Mouse (Mus musculus): ENCODE results near the gene Enox1.

Gene Enox1

DNA sequence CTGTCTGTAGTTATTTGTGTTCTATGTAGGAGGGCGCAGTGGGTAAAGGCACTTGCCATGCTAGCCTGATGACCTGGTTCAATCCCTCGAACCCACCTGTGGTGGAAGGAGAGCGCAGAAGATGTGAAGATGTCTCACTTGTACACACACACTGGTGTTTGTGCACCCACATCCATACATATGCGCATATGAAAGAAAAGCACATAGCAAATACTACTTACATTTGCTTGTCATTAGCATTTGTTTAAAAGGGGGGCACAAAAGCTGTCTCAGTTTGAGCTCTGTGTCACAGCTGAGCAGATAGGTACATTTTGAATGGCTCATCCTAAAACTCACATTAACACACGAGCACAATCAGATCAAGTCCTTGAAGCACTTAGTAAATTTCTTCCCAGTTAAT lies 560.4 kb downstream of the Enox1 start:
- no peak for DNase-seq

DNA sequence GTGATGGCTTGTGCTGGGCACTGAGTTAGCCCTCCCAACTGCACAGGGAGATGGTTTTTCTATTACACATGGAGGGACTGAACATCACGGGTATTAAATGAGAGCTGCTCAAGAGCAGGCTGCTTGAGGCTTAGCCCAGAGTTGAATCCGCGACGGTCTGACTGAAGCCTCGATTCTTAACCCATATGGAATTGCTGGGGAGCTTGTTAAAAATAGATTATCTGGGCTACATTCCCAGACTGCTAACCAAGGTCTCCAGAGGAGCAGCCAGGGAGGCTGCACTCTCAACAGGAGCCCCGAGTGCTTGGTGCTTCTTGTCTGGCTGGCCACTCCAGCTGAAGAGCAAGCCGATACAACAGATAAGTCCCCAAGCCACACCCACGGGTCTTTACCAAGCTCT lies 562.3 kb downstream of the Enox1 start:
- DNase-seq, result no peak

DNA sequence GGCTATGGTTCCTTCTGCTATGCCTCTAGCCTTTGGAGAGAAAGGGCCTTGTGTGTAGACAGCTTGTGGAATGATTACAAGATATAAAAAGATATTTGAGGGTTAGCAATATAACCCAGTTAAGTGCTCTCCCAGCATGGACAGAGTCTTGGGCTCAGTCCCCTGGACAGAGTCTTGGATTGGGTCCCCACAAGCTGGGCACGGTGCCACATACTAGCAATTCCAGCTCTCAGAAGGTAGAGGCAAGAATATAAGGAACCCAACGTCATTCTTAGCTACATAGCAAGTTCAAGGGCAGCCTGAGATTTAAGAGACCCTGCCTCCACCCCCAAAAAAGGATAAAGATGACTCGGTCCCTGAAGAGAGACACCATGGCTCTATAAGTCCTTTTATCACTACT lies 581.5 kb downstream of the Enox1 start:
- DNase-seq, result no peak

DNA sequence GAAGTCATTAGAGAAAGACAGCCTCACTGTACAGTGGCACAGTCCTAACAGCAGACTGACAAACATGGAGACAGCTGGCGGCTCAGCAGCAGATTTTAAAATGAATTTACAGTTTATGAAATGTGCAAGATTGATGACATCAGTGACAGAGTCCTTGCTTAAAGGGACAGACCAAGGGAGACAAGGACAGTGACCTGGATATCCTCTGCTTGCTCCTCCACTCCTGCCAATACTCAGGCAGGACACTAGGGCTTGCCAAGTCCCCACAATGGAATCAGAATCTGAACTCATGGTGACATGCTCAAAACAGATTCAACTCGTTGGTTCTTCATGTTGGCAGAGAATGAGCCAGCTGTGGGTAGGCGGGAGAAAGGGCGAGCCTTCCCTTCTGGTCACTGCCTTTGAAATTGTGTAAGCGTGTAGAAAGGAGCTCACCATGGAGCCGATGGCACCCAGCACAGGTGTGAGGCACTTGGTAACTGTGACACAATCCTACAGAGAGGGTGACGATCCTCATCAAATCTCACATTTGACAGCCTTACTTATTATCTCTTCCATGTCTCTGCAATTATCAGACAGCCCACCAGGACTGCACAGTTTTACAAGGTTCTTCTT lies 582.3 kb downstream of the Enox1 start:
- DNase-seq, result no peak

DNA sequence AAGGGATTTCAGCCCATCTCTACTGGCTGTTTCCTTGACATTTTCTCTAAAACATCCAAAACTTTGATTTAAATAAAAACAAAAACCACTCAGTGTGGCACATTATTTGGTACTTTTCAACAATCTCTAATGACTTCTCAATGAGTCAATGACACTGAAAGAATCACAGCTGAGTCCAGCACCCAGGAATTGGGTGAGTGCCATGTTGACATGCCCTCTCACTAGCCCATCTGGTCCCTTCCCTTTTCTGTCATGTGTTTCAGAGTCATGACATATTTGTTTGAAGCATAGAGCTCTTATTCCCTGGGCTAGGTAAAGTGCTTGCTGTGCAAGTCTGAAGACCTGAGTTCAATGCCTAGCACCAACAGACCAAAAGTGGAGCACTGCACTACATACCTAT lies 582.8 kb downstream of the Enox1 start:
- no peak for DNase-seq

DNA sequence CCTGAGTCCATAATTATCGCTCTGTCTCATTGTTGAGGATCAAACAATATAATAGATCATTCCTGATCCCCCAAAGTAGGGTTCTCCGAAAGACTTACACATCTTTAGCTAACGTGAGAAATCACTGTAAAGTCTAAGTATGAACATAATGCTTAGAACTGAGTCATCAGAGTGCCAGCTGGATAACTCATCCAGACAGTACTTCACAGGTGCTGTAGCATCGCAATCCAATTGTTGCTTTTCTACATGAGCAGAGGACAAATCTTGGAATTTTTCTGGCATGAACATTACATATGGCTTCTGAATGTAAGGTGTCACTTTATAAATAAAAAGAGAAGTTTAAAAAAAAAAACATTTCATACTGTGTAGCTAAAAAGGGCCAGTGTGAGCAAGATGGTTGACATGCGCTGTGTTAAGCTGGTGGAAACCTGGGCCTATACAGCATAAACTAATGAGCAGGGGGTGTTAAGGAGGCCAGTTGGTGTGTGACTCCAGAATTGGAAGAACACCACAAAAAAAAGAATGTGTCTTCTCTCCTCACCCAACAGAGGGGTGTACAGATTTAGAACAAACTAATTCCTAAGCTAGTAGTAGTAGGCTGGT lies 588.2 kb downstream of the Enox1 start:
- no peak for DNase-seq

DNA sequence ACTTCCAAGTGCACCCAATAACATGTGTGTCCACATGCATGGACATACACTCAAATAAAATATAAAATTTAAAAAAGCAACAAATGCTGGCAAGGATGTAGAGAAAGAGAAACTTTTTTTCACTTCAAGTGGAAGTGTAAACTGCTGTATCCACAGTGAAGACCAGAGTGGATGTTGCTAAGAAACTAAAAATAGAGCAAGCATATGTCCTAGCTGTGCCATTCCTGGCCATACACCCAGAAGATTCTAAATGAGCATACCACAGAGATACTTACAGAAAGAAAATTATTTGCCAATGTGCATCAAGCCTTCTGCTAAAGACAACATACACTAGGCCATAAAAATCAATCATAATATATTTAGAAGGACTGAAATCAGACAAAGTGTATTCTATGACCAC lies 592.4 kb downstream of the Enox1 start:
- DNase-seq, result no peak

Measured in thymus, postnatal 4 days (tissue).